Mouse (Mus musculus): ENCODE measurements around the gene Tnn.

- no peak for TF ChIP-seq CTCF (IDR thresholded peaks at IDR 0.05; ENCODE audit: low read depth)
- no peak for TF ChIP-seq EP300 (IDR thresholded peaks at IDR 0.05; ENCODE audit: low read depth)
Observed at GRCm38 (mm10) chr1:160064547-160065144, 88.7 kb downstream of the Tnn start.

All from liver, postnatal 0 days (tissue).